Mouse (Mus musculus) midbrain, embryonic 14.5 days (tissue): ENCODE measurements around the gene Pf4. TPM values are rescaled to one million over a fixed set of nuclear protein-coding genes. Genes with fewer than 3 reads are reported as not detected.
"Not testable (repeated sequence)": the region's sequence is repeated elsewhere in the genome, so short reads cannot be mapped to it uniquely, and the experiment has no call there.

Source experiments
- ATAC-seq: fragments of 200-750 bp; cut with Nextera tagmentation; 2 replicates; pipeline ENCODE4 v1.8.0; 2017; ENCODE audit warnings: moderate number of reproducible peaks, moderate library complexity; ENCODE audit not compliant: low FRiP score, low TSS enrichment
- DNase-seq: peaks from one replicate; pipeline ENCODE4 v3.0.0-alpha.2; 2015
- H3K27ac ChIP-seq: fragments of 300-500 bp; sonication (generic); replicated peaks from 2 replicates; pipeline ENCODE4 v1.5.1; 2014; ENCODE audit warnings: mild to moderate bottlenecking, low read depth, low read length, moderate library complexity
- H3K27me3 ChIP-seq: fragments of 300-500 bp; sonication (generic); 2 replicates; pipeline ENCODE4 v1.6.1; 2014; ENCODE audit warnings: low read length, control low read depth, mixed read lengths; ENCODE audit not compliant: control insufficient read depth, insufficient read depth
- H3K36me3 ChIP-seq: fragments of 300-500 bp; sonication (generic); 2 replicates; pipeline ENCODE4 v1.6.1; 2014; ENCODE audit warnings: low read length, control low read depth; ENCODE audit not compliant: control insufficient read depth, insufficient read depth
- H3K4me1 ChIP-seq: fragments of 300-500 bp; sonication (generic); 2 replicates; pipeline ENCODE4 v1.6.1; 2014; ENCODE audit warnings: mild to moderate bottlenecking, antibody characterized with exemption, low read length, control low read depth; ENCODE audit not compliant: control insufficient read depth, insufficient read depth
- H3K4me2 ChIP-seq: fragments of 300-500 bp; sonication (generic); 2 replicates; pipeline ENCODE4 v1.6.1; 2014; ENCODE audit warnings: mild to moderate bottlenecking, low read length, moderate library complexity
- H3K4me3 ChIP-seq: fragments of 300-500 bp; sonication (generic); replicated peaks from 2 replicates; pipeline ENCODE4 v1.5.1; 2014; ENCODE audit warnings: low read depth, low read length
- H3K9ac ChIP-seq: fragments of 300-500 bp; sonication (generic); replicated peaks from 2 replicates; pipeline ENCODE4 v1.6.1; 2014; ENCODE audit warnings: mild to moderate bottlenecking, low read length, moderate library complexity
- H3K9me3 ChIP-seq: fragments of 300-500 bp; sonication (generic); 2 replicates; pipeline ENCODE4 v1.6.1; 2016; ENCODE audit warnings: low read length, control low read depth, mixed read lengths; ENCODE audit not compliant: control insufficient read depth
- WGBS: fragments of 180-500 bp; shearing (Covaris S2); extraction: QIAGEN DNeasy Blood & Tissue Kit; methylation state at CpG from one replicate; pipeline ENCODE4 v1.1.7; 2014; 5-methylcytosine and 5-hydroxymethylcytosine counted together
- microRNA-seq: library from miRNA; unstranded; fragments of <30 nt; microRNA quantifications from one replicate; pipeline ENCODE4, GENCODE M21; 2016
- polyA plus RNA-seq: library from polyadenylated mRNA; unstranded; fragments of >200 nt; fragmentation: Nextera tagmentation; extraction: Ambion mirVana; gene quantifications from 2 replicates; pipeline ENCODE4 v1.2.1, GENCODE M21; 2014

The Pf4 gene
- polyA plus RNA-seq, 1 experiment from 2014 or later: 40.6 TPM

DNA sequence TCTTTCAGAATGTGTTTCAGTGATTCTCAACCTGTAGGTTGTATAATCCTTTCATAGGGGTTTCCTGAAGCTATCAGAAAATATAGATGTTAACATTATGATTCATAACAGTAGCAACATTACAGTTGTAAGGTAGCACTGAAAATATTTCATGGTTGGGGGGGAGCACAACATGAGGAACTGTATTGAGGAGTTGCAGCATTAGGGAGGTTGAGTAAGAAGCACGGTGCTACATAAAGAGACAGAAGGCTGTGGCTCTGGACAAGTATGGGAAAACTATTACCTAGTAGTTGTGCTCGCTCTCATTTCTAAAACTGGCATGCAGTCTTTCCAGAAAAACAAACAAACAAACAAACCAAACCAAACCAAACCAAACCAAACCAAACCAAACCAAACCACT is 23.2 kb downstream of the Pf4 start:
- H3K27ac ChIP-seq, H3K4me3 ChIP-seq, H3K36me3 ChIP-seq, DNase-seq, H3K4me1 ChIP-seq, H3K4me2 ChIP-seq, H3K9ac ChIP-seq, ATAC-seq, H3K27me3 ChIP-seq, H3K9me3 ChIP-seq: not testable (repeated sequence)
- WGBS: 86% methylated on average over 2 of the region's 2 CpGs

DNA sequence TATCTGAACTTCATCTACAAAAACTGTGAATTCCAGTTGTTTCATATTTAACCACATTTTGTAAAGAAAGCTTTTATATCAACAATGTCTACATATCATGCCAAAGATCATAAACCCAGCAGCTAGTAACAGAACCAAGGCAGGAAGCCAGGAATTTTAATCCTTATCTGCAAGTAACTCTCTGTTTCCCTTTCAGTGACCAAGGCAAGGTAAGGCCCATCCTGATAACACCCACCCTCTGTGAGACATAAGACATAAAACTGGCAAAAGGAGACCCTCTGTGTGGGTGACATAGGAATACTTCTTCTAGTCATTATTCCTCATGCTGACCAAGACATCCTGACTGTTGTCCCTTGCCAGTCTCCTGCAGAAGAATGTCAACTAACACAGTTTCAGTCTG is 32.3 kb downstream of the Pf4 start:
- H3K9ac ChIP-seq: no peak overlapping the region
- H3K27ac ChIP-seq: no peak overlapping the region
- no peak overlapping the region for H3K4me2 ChIP-seq
- H3K9me3 ChIP-seq: no peaks in the 10 kb centered on the region
- no peak for ATAC-seq
- no peak overlapping the region for H3K4me3 ChIP-seq
- no peaks in the 10 kb centered on the region for H3K36me3 ChIP-seq
- DNase-seq: no peak
- H3K27me3 ChIP-seq: no peaks in the 10 kb centered on the region
- H3K4me1 ChIP-seq: no peaks in the 10 kb centered on the region

- Histone ChIP-seq H3K4me3 (no peak overlapping the region), H3K27me3 (no peaks in the 10 kb centered on the region), H3K36me3 (no peaks in the 10 kb centered on the region), H3K9me3 (no peaks in the 10 kb centered on the region), H3K4me1 (no peaks in the 10 kb centered on the region), H3K27ac (no peak overlapping the region), H3K4me2 (no peak overlapping the region), H3K9ac (no peak overlapping the region)
- ATAC-seq (no peak), DNase-seq (no peak)
Observed at GRCm38 (mm10) chr5:90806050-90806449, 33.8 kb downstream of the Pf4 start.

DNA sequence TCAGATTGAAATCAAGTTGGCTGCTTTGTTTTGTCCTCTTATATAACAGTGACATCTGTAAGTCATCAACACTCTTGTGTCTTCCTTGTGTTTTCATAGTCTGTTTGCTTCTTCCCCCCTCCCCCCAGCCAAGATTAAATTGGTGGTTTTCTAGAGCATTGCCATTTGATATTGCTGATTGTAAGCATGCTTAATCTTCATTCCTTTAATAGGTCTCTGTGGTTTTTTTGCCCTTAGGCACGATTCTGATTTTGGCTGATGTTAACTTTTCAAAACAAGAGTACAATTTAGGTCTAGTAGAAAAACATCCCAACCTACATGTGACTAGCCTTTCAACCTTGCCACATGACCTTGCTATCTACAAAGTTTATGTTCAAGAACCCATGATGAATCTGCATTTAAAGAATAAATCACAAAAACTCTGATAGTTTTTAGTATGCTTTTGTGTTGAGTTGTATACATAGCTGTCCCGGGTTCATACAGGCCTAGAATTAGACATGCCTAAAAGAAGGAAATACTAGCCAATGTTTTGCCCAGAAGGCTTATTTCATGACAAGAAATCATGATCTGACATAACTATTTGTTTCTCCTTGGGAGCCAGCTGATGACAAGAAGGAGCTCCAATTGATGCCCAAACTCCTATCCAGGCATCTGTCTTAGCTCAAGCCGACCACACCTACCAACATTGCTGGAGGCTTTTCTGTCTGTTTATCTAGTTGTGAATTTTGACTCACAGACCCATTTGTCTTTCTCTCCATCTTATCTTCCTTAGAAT is 35.1 kb downstream of the Pf4 start:
- Histone ChIP-seq H3K4me1 (no peaks in the 10 kb centered on the region), H3K4me2 (no peak overlapping the region), H3K4me3 (no peak overlapping the region), H3K27me3 (no peaks in the 10 kb centered on the region), H3K9ac (no peak overlapping the region), H3K27ac (no peak overlapping the region), H3K9me3 (no peaks in the 10 kb centered on the region), H3K36me3 (no peaks in the 10 kb centered on the region)
- DNase-seq (no peak), ATAC-seq (no peak)
- WGBS: 88% methylated on average over 3 of the region's 3 CpGs

DNA sequence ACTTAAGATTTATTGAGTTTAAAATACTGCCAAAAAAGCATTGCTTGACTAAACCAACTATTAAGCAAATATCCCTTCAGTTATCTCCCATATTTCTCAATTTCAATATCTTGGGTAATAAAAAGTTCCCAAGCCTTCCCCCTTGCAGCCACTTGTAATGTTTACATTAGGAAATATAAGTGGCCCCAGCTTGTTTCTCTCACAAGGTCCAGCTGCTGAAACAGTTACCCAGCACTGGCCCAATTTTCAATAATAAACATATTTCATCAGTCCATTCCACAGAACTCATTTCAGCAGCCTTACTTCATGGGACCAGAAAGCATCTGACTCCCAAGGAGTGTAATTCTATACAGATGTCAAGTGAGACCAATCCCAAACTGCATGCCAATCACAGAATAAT is 47.5 kb downstream of the Pf4 start:
- no peaks in the 10 kb centered on the region for H3K27me3 ChIP-seq
- no peaks in the 10 kb centered on the region for H3K36me3 ChIP-seq
- no peak overlapping the region for H3K4me3 ChIP-seq
- no peaks in the 10 kb centered on the region for H3K9me3 ChIP-seq
- no peaks in the 10 kb centered on the region for H3K4me1 ChIP-seq
- H3K9ac ChIP-seq: no peak overlapping the region
- H3K27ac ChIP-seq: no peak overlapping the region
- DNase-seq (no peak), ATAC-seq (no peak)
- H3K4me2 ChIP-seq: no peak overlapping the region

Small RNA genes lying within 50 kb of the gene (microRNA-seq; reads per million reads assigned to microRNA genes)
- not detected for gene Gm24322

Other genes starting within 250 kb of the Pf4 start
- gene 5830473C10Rik, start 211.3 kb upstream of the Pf4 start, polyA plus RNA-seq: not detected in 2 replicates
- 0.68 and 1.0 TPM in 2 replicates for gene Rassf6, start 131.8 kb upstream of the Pf4 start, polyA plus RNA-seq
- gene Cxcl5, start 13.1 kb upstream of the Pf4 start, polyA plus RNA-seq: 0.18 TPM in 1 of 2 replicates, not detected in the other
- gene Ppbp, start 3.9 kb upstream of the Pf4 start, polyA plus RNA-seq: 0.27 and 0.99 TPM in 2 replicates
- gene Cxcl3, start 13.7 kb downstream of the Pf4 start, polyA plus RNA-seq: not detected in 2 replicates
- gene Cxcl15, start 22.1 kb downstream of the Pf4 start, polyA plus RNA-seq: not detected in 2 replicates
- gene Cxcl1, start 118.8 kb downstream of the Pf4 start, polyA plus RNA-seq: not detected in 2 replicates
- not detected in 2 replicates for gene Cxcl2, start 131.4 kb downstream of the Pf4 start, polyA plus RNA-seq
- gene Mthfd2l, start 158.7 kb downstream of the Pf4 start, polyA plus RNA-seq: 83.8 and 94.4 TPM in 2 replicates